Mouse (Mus musculus) heart, embryonic 12.5 days (tissue): Measurements from ENCODE around the gene Lypd5. TPM values are rescaled to one million over a fixed set of nuclear protein-coding genes. Genes with fewer than 3 reads are reported as not detected.
"Not testable (repeated sequence)": the region's sequence is repeated elsewhere in the genome, so short reads cannot be mapped to it uniquely, and the experiment has no call there.

Source experiments
- ATAC-seq: fragments of 200-750 bp; cut with Nextera tagmentation; 2 replicates; pipeline ENCODE4 v1.8.0; 2017; ENCODE audit warnings: moderate TSS enrichment, moderate library complexity; ENCODE audit not compliant: insufficient number of reproducible peaks, low FRiP score
- H3K27ac ChIP-seq: fragments of 300-500 bp; sonication (generic); 2 replicates; pipeline ENCODE4 v1.5.1; 2016; ENCODE audit warnings: mild to moderate bottlenecking, moderate library complexity; ENCODE audit not compliant: poor library complexity, severe bottlenecking
- H3K27me3 ChIP-seq: fragments of 300-500 bp; sonication (generic); replicated peaks from 2 replicates; pipeline ENCODE4 v1.6.1; 2016; ENCODE audit warnings: mild to moderate bottlenecking, moderate library complexity
- H3K36me3 ChIP-seq: fragments of 300-500 bp; sonication (generic); 2 replicates; pipeline ENCODE4 v1.6.1; 2016; ENCODE audit warnings: mild to moderate bottlenecking, moderate library complexity
- H3K4me1 ChIP-seq: fragments of 300-500 bp; sonication (generic); replicated peaks from 2 replicates; pipeline ENCODE4 v1.6.1; 2016; ENCODE audit warnings: mild to moderate bottlenecking
- H3K4me2 ChIP-seq: fragments of 300-500 bp; sonication (generic); 2 replicates; pipeline ENCODE4 v1.6.1; 2016; ENCODE audit warnings: mild to moderate bottlenecking, moderate library complexity
- H3K4me3 ChIP-seq: fragments of 300-500 bp; sonication (generic); 2 replicates; pipeline ENCODE4 v1.5.1; 2016; ENCODE audit warnings: mild to moderate bottlenecking
- H3K9ac ChIP-seq: fragments of 300-500 bp; sonication (generic); 2 replicates; pipeline ENCODE4 v1.6.1; 2016; ENCODE audit warnings: mild to moderate bottlenecking, moderate library complexity
- H3K9me3 ChIP-seq: fragments of 300-500 bp; sonication (generic); replicated peaks from 2 replicates; pipeline ENCODE4 v1.6.1; 2016; ENCODE audit warnings: mild to moderate bottlenecking, moderate library complexity
- WGBS: fragments of 180-500 bp; shearing (Covaris S2); methylation state at CpG from one replicate; pipeline ENCODE4 v1.1.7; 2016; 5-methylcytosine and 5-hydroxymethylcytosine counted together
- microRNA-seq: library from miRNA; unstranded; fragments of <30 nt; microRNA quantifications from one replicate; pipeline ENCODE4, GENCODE M21; 2017
- polyA plus RNA-seq: library from polyadenylated mRNA; unstranded; fragments of >200 nt; fragmentation: Nextera tagmentation; extraction: Ambion mirVana; gene quantifications from 2 replicates; pipeline ENCODE4 v1.2.1, GENCODE M21; 2016

The Lypd5 gene
- polyA plus RNA-seq, 1 experiment from 2014 or later = not detected

DNA sequence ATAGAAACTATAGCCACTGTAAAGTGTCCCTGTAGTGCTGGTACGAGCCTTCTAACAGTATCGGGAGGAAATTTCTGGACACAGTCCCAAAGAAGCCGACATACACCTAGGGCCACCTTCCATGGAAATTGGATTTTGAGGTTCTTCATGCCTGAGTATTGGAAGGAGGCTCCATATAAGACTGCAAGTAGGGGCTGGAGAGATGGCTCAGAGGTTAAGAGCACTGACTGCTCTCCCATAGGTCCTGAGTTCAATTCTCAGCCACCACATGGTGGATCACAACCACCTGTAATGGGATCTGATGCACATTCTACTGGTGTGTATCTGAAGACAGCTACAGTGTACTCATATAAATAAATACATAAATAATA is 51.1 kb downstream of the Lypd5 start:
- H3K4me2 ChIP-seq = peak overlapping the region; percentile 74
- H3K4me1 ChIP-seq = no peaks in the 10 kb centered on the region
- H3K27ac ChIP-seq = peak overlapping the region; percentile 95
- H3K36me3 ChIP-seq = peaks cover 26% of the 10 kb centered on the region
- H3K9ac ChIP-seq = peak overlapping the region; percentile 78
- peaks cover 6% of the 10 kb centered on the region for H3K9me3 ChIP-seq
- no peaks in the 10 kb centered on the region for H3K27me3 ChIP-seq
- H3K4me3 ChIP-seq = peak overlapping the region; percentile 59
- WGBS = 15% methylated on average over 3 of the region's 3 CpGs
- no peak for ATAC-seq

DNA sequence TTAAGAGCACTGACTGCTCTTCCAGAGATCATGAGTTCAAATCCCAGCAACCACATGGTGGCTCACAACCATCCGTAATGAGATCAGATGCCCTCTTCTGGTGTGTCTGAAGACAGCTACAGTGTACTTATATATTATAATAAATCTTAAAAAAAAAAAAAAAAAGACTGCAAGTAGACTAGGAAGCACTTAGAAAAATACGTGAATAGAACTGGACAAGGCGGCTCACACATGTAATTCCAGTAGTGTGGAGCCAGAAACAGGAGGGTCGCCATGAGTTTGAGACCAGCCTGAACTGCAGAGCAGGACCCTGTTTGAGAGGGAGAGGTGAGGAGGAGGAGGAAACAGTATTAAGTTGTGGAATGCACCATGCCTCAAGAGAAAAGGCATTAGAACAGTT is 51.5 kb downstream of the Lypd5 start:
- not testable (repeated sequence) for H3K27me3 ChIP-seq, H3K9me3 ChIP-seq, H3K9ac ChIP-seq, H3K4me1 ChIP-seq, H3K27ac ChIP-seq, ATAC-seq
- H3K4me2 ChIP-seq = peak overlapping the region; percentile 74
- peaks cover 31% of the 10 kb centered on the region for H3K36me3 ChIP-seq
- peak overlapping the region; percentile 59 for H3K4me3 ChIP-seq
- WGBS = 87% methylated on average over 4 of the region's 4 CpGs

DNA sequence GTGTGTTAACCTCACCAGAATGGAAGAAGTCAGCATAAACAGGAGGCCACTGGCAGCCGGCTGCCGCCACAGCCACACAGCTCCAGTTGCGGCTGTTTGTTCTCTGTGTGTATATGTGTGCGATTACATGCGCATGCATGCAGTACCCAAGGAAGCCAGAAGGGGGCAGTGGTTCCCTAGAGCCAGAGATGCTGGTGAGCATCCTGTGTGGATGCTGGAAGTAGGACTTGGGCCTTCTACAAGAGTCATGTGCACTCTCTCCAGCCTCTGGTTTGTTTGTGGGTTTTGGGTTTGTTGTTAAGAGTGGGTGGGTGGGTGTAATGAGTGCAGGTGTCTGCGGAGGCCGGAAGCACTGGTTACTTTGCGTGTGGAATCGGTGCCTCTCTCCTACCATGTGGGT is 53.9 kb downstream of the Lypd5 start:
- no peak overlapping the region for H3K4me3 ChIP-seq
- peaks cover 6% of the 10 kb centered on the region for H3K9me3 ChIP-seq
- H3K9ac ChIP-seq = no peak overlapping the region
- peaks cover 45% of the 10 kb centered on the region for H3K36me3 ChIP-seq
- no peak overlapping the region for H3K4me2 ChIP-seq
- H3K4me1 ChIP-seq = 0 out of 2 replicates have a peak, but pooled peaks cover 2% of the 10 kb centered on the region
- no peak overlapping the region for H3K27ac ChIP-seq
- ATAC-seq = no peak
- 97% methylated on average over 9 of the region's 9 CpGs for WGBS
- no peaks in the 10 kb centered on the region for H3K27me3 ChIP-seq

Small RNAs within 50 kb of the gene (microRNA-seq; reads per million reads assigned to microRNA genes)
- gene Gm27592 = not detected

Other genes starting within 250 kb of the Lypd5 start
- 4.2 TPM in 2 replicates for gene Zfp112, start 236.9 kb upstream of the Lypd5 start, polyA plus RNA-seq
- gene Zfp235, start 215.0 kb upstream of the Lypd5 start, polyA plus RNA-seq = 7.4 and 8.3 TPM in 2 replicates
- 3.7 and 4.0 TPM in 2 replicates for gene Zfp114, start 174.1 kb upstream of the Lypd5 start, polyA plus RNA-seq
- 8.0 and 8.3 TPM in 2 replicates for gene Zfp111, start 137.8 kb upstream of the Lypd5 start, polyA plus RNA-seq
- gene Zfp109, start 111.6 kb upstream of the Lypd5 start, polyA plus RNA-seq = 3.1 and 4.6 TPM in 2 replicates
- gene Zfp108, start 94.4 kb upstream of the Lypd5 start, polyA plus RNA-seq = 2.2 and 2.5 TPM in 2 replicates
- gene Zfp93, start 78.8 kb upstream of the Lypd5 start, polyA plus RNA-seq = 5.4 and 6.0 TPM in 2 replicates
- gene Zfp61, start 48.0 kb upstream of the Lypd5 start, polyA plus RNA-seq = 17.0 and 17.7 TPM in 2 replicates
- gene Zfp94, start 32.5 kb upstream of the Lypd5 start, polyA plus RNA-seq = 5.5 and 5.6 TPM in 2 replicates
- 0.31 TPM in 1 of 2 replicates, not detected in the other for gene Tescl, start 15.3 kb upstream of the Lypd5 start, polyA plus RNA-seq
- 6.9 and 7.8 TPM in 2 replicates for gene Kcnn4, start 21.1 kb downstream of the Lypd5 start, polyA plus RNA-seq
- 21.4 and 21.6 TPM in 2 replicates for gene Smg9, start 50.4 kb downstream of the Lypd5 start, polyA plus RNA-seq
- gene Irgc1, start 103.1 kb downstream of the Lypd5 start, polyA plus RNA-seq = not detected in 2 replicates
- gene Plaur, start 113.3 kb downstream of the Lypd5 start, polyA plus RNA-seq = 5.6 and 8.8 TPM in 2 replicates
- 0.65 and 0.81 TPM in 2 replicates for gene Cadm4, start 132.8 kb downstream of the Lypd5 start, polyA plus RNA-seq
- gene Zfp428, start 157.8 kb downstream of the Lypd5 start, polyA plus RNA-seq = 31.9 and 35.8 TPM in 2 replicates
- gene AC161166.1, start 163.3 kb downstream of the Lypd5 start, polyA plus RNA-seq = 0.37 and 0.40 TPM in 2 replicates
- 9.0 TPM in 2 replicates for gene Irgq, start 181.5 kb downstream of the Lypd5 start, polyA plus RNA-seq
- gene Pinlyp, start 196.9 kb downstream of the Lypd5 start, polyA plus RNA-seq = not detected in 2 replicates
- gene Xrcc1, start 197.1 kb downstream of the Lypd5 start, polyA plus RNA-seq = 70.5 and 71.7 TPM in 2 replicates
- gene Ethe1, start 238.3 kb downstream of the Lypd5 start, polyA plus RNA-seq = 17.6 and 19.2 TPM in 2 replicates
- 0.69 and 1.1 TPM in 2 replicates for gene Zfp575, start 238.4 kb downstream of the Lypd5 start, polyA plus RNA-seq